Mouse (Mus musculus): ENCODE measurements around the gene Ttc25.

Gene Ttc25

DNA sequence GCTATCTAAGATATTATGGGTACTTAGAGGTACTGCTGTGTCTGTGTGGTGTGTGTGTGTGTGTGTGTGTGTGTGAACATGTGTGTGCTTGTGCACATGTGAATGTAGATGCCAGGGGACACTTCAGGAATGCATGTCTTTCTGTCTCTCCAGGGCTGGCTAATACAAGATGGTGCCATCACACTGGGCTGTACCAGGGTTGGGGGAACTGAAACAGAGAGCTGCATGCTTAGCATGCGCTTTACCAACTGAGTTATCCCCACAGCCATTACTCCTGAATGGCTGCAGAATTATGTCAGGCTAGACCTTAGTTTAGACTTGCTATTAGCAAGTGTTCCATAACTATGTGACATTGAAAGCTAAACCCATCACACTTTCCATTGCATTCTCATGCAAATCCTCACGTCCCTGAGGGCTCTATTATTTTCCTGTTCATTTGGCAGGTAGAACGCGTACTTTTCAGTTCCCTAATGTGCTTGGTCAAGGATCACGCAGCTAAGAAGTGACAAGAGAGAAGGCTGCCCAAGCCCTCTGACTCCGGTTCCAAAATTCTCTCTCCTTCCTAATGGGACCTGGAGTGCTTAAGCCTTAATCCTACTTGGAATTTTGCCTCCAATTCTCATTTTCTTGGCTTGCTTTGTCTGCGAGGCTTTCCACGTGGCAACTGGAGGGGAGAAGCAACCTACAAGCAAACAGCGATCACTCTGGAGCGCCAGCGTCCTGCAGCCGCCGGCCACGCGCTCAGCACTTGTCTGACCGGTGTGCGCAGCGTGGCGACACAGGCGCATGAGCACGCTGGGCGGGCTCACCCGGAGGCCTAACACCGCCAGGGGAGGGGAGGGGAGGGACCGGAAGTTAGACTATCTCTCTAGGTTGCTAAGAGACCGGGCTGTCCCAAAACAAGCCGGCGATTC, at the start of gene Ttc25:
TSS of gene Ttc25 (plus strand) at position 776 of the 914 bp plus-strand sequence.
- peak; percentile 92 for DNase-seq (ENCODE audit: low spot score)

DNA sequence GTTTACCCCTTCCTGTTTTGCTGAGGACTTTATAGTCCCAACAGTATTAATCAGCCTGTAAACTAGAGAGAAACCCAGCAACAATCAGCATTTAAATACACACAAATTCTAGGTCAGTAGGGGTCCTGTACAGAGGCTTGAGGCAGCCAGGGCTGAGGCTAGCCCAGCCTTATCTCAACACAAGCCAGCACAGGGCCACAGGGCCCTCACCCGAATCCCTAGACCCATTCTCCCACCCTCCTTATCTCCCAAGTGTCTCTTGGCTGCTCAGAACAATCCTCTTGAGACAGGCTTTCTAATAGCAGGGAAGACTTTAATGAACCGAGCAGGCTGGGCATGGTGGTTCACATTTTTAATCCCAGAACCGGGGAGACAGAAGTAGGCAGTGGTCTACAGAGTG, 45.2 kb upstream of the Ttc25 start:
- no peak for DNase-seq (ENCODE audit: low spot score)

GRCm38 (mm10) chr11:100500651-100501050, 44.8 kb upstream of the Ttc25 start:
- DNase-seq (ENCODE audit: low spot score) = no peak

GRCm38 (mm10) chr11:100501321-100501720, 44.1 kb upstream of the Ttc25 start:
- no peak for DNase-seq (ENCODE audit: low spot score)

GRCm38 (mm10) chr11:100504990-100505660, 40.3 kb upstream of the Ttc25 start:
- DNase-seq (ENCODE audit: low spot score) = no peak

DNA sequence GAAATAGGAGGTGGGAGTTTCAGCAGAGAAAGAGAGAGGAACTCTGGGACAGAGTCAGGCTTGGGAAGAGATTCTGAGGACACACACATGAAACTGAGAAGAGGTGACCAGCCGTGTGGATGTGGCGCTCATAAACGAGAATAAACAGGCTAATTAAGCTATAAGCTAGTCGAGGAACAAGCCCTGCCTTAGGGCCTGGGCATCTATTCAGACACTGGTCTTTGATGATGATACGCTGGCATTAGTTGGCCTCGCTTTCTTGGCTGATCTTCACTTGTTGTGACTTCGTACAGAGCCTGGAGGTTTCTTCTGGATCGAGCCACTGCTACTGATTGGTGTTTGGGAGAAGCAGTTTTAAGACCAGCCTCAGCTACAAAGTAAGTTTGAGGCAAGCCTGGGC, 39.4 kb upstream of the Ttc25 start:
- no peak for DNase-seq (ENCODE audit: low spot score)

- DNase-seq (ENCODE audit: low spot score) = no peak
These were observed 34.9 kb upstream of the Ttc25 start for GRCm38 (mm10) chr11:100510556-100510955.

DNA sequence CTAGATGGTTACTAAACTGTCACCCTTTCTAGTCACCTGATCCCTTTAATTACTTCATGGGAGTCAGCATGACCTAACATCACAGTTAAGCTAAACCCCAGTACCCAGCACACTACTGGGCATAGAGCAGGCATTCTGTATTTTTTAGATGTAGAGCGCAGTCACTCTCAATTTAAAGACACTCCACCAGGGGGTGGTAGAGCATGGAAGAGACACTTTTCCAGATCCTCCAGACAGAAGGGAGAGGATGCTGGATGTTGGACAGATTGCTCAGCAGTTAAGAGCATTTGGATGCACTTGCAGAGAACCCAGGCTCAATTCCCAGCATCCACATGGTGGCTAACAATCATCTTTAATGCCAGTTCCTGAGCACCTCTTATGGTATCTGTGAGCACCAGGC, 33.0 kb upstream of the Ttc25 start:
- DNase-seq (ENCODE audit: low spot score) = no peak

DNA sequence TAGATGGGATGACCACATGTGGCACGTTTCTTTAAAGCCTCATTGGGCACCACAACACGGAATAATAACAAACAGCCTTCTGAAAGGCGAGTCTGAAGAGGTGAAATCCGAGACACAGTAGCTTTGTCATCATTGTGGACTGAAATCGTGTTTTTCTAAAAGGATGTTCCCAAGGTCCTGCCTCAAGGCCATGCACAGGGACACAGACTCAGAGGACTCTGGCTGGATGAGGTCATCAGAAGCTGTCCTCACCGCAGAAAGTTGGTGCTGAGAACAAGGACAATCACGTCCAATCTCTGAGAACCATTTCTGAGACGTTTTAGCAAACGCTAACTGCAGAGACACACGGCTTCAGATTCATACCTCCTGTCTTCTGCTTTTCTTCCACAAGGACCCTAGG, 31.7 kb upstream of the Ttc25 start:
- DNase-seq (ENCODE audit: low spot score) = no peak

- no peak for DNase-seq (ENCODE audit: low spot score)
These were observed 30.3 kb upstream of the Ttc25 start for GRCm38 (mm10) chr11:100515061-100515460.

GRCm38 (mm10) chr11:100515789-100516188, 29.6 kb upstream of the Ttc25 start:
- no peak for DNase-seq (ENCODE audit: low spot score)

DNA sequence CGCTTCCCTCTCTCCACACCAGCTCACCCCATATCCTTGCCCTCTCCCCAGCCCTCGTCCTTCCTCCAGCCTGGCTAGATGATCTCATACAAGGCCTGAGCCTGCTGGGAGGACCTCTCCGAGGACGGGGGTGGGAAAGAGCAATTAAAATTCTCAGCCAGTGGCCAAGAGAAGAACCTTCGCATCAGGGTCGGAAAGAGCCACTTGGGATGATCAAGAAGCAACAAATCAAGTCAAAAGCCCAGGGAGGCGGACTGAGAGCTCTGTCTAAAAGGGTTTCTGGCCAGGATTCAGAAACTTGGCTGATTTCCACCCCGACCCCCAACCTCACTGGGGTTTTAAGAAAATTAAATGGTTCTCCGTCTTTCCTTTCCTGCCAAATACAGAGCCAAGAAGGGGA, 29.1 kb upstream of the Ttc25 start:
- no peak for DNase-seq (ENCODE audit: low spot score)

- DNase-seq (ENCODE audit: low spot score) = peak; percentile 87
These were observed 27.2 kb upstream of the Ttc25 start for GRCm38 (mm10) chr11:100518188-100518591.

GRCm38 (mm10) chr11:100519188-100519587, 26.2 kb upstream of the Ttc25 start:
- DNase-seq (ENCODE audit: low spot score) = peak; percentile 55

- DNase-seq (ENCODE audit: low spot score) = no peak
These were observed 24.6 kb upstream of the Ttc25 start for GRCm38 (mm10) chr11:100520838-100521237.

GRCm38 (mm10) chr11:100524358-100524757, 21.0 kb upstream of the Ttc25 start:
- DNase-seq (ENCODE audit: low spot score) = no peak

- DNase-seq (ENCODE audit: low spot score) = no peak
These were observed 20.3 kb upstream of the Ttc25 start for GRCm38 (mm10) chr11:100524987-100525630.

DNA sequence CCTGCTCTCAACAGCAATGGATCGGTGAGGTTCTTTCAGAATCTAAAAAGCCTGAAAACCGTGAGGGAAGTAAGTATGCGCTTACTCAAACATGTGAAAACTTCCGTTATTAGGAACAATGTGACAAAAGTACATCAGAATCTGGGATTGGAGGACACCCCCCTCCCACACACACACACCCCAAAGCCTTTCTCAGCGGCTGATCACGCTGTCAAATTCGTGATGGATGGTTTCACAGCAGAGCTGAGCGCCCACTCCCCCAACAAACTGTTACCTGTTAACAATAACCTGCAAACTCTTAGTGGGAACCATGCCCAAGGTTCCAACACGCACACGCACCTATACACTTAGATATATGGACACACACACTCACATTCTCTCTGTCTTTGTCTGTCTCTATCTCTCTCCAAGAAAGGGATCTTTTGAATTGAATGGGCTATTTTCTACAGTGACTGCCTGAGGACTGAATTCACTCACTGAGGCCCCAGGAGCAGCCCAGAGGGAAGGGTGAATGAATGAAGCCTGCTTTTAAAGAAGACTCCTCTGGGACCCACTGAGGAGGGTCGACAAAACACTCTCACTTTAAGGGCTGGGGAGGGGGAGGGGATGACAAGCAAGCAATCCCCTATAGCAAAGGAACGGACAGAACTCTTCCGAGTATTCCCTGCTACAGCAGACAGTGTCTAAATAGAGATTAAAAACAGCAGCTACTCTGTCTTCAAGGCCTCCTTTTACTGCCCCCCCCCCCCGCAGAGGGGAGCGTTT, 19.2 kb upstream of the Ttc25 start:
- DNase-seq (ENCODE audit: low spot score) = no peak

DNA sequence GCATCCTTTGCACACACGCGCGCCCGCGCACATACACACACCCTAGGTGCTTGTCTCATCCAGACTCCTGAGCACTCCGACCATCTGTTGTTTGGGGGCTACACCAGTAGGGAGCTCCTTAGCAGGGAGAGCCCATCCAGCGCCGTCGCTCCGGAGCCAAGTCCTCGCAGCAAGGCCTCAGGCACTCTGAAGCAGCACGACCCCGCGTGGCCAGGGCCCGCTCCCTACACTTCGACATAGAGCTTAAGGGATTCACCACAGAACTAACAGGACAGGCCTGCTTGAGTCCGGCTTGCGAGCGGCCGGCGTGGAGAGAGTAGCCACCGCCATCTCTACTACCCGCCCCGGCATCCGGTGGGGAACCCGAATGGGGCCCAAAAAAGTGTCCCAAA, 18.3 kb upstream of the Ttc25 start:
- peak; percentile 62 for DNase-seq (ENCODE audit: low spot score)

GRCm38 (mm10) chr11:100527458-100528374, 17.7 kb upstream of the Ttc25 start, which contains the start of gene Acly:
Acly (minus strand) TSS chr11:100528000.
- DNase-seq (ENCODE audit: low spot score) = peak; percentile 99

Measured in yolk sac, embryonic 10.5 days (tissue).